Mouse (Mus musculus) heart, adult 18-20 months (tissue): ENCODE measurements around the gene Nox3. TPM values are rescaled to one million over a fixed set of nuclear protein-coding genes. Genes with fewer than 3 reads are reported as not detected.

ENCODE experiments used
- DNase-seq, 2 experiments: peaks; one replicate each; pipeline ENCODE4 v3.0.0; 2021 to 2022; ENCODE audit warnings: mixed read lengths in 1 of 2
- long read RNA-seq, 2 experiments: library from polyadenylated mRNA; stranded (forward); transcript quantifications; one replicate each; pipeline ENCODE4 v2.0.0; 2021
- total RNA-seq, 2 experiments: library from RNA; stranded (reverse); gene quantifications; 2 replicates each; pipeline ENCODE4 v1.2.3; 2021

Gene Nox3
- not detected for total RNA-seq
- long read RNA-seq, experiment 1, result 0 reads
- long read RNA-seq, experiment 2, result 0 reads

- DNase-seq, result no peak
Measured at GRCm38 (mm10) chr17:3696161-3696560, at the start of gene Nox3. Gene Nox3, minus strand, starts transcription at chr17:3696261.

DNA sequence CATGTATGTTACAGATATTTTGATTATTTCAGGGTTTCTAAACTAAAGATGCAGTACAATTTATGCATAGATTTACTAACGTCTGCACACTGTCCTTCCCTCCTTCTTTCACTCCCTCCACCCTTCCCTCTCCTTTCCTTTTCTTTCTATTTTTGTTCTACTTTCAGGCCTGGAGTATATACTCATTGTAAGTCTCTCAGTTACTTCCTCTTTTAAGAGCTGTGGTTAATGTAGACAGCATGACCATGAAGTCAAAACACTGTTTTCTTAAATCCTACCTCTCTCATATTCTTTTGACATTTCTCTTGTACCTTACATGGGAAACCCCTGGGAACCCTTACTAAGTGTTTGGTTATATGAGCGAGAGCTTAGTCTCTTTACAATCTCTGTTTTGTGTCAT, 48.3 kb upstream of the Nox3 start:
- no peak for DNase-seq

GRCm38 (mm10) chr17:3736936-3737335, 40.9 kb upstream of the Nox3 start:
- DNase-seq, result no peak

- no peak for DNase-seq
Measured at GRCm38 (mm10) chr17:3734286-3734685, 38.2 kb upstream of the Nox3 start.

GRCm38 (mm10) chr17:3705350-3705930, 9.4 kb upstream of the Nox3 start:
- no peak for DNase-seq

GRCm38 (mm10) chr17:3702320-3702719, 6.3 kb upstream of the Nox3 start:
- no peak for DNase-seq

DNA sequence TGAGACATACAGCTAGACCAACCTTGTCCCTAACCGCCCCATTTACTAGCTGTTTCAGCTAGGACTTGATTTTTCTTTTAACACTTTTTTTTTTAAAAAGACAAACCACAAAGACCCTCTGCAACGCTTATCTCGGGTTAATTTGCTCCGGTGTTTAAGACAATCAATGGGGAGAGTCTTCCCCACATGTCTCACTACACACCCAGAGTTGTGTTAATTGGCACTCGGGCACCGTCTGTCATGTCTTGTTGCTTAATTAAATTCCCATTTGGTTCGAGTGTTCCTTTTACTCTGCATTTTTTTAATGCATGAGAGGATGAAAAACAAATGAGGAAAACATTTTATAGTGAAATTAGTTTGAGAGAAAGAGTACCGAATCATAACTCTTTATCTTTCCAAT, 3.2 kb downstream of the Nox3 start:
- DNase-seq, result no peak

GRCm38 (mm10) chr17:3690499-3691258, 5.4 kb downstream of the Nox3 start:
- DNase-seq, result peak in 1 of 2 experiments; percentile 22

DNA sequence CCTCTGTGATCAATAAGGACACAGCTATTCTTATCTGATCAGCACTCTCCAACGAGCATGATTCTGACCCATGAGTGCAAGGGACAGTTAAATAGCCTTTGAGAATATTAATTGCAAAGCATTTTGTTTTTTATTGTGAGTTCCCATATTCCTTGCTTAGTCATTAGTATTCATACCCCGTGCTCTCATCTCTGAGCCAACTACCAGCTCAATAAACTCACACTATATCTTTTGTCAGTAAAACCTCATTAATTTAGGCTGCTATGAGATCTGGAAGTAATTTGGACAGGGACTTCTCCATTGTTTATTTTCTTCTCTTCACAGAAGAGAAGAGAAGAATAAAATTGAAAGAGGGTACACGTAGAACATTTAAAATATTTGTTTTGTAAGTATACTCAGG, 12.4 kb downstream of the Nox3 start:
- no peak for DNase-seq

- no peak for DNase-seq
Measured at GRCm38 (mm10) chr17:3669226-3669625, 26.8 kb downstream of the Nox3 start.

DNA sequence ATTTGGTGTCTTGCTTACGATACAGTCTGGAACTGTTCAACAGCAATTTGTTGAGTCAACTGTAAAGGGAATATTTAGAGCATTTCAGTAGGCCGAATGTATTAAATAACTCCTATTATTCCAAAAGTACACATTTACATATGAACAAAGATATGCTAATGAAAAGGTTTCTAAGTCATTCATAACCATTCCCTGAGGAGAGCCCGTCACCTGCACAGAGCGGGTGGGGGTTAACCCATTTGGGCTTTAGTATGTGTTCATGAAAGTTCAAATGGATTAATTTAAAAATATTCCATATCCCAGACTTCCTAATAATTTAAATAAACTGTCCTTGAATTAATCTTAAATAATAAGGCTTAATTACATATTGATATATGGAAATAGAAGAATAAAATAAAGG, 28.8 kb downstream of the Nox3 start:
- DNase-seq, result no peak

DNA sequence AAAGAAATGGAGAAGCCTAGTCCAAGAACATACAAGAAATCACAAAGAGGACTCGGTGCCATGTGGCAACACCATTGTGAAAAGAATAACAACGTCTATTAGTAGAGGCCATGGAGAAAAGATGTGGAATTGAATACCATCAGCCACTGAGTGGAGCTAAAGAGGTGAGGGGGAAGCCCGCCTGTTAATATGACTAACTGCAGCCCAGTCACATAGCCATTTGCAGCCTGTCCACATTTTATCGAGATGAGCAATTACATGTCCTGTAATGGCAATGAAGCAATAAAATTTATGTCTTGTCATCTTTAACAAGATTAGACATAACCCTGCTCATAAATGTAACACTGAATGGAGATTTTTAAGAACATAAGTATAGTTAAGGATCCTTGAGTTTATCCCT, 30.7 kb downstream of the Nox3 start:
- DNase-seq, result no peak

DNA sequence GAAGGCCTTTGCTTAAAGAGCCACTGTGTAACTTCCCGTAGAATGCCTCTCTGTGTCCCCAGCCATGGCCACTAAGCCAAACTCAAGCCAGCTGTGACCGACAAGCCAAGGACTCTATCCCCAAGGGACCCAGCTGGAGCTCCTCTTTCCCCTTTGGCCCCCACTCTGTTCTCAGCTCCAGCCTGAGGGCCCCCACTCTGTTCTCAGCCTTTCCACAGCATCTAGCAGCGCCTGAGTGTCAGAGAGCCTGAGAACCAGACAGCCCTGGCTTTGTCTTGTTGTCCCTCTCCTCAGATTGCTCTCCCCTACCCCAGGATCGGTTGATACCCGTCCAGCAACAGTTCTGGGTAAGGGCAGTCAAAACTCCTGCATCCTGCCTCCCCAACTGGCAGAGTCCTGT, 36.6 kb downstream of the Nox3 start:
- peak; percentile 13 to 34 for DNase-seq

- no peak for DNase-seq
Measured at GRCm38 (mm10) chr17:3650377-3650776, 45.7 kb downstream of the Nox3 start.

DNA sequence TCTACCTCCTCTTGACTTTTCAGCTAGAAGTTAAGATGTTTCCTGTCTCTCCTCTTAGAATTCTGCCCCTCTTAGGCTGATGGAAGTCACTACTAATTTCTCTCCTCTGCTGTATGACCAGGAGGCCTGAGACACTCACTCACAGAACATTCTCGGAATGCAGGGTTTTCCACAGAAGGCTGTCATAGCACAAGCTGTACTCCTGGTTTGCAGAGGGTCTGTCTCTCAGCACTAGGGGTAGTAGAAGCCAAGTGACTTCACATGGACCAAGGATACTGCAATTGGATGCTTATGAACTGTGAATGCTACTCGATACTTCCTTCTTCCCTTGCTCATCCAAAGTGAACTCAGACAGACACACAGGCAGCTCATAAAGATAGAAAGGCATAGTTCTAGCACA, 52.5 kb downstream of the Nox3 start:
- no peak for DNase-seq

DNA sequence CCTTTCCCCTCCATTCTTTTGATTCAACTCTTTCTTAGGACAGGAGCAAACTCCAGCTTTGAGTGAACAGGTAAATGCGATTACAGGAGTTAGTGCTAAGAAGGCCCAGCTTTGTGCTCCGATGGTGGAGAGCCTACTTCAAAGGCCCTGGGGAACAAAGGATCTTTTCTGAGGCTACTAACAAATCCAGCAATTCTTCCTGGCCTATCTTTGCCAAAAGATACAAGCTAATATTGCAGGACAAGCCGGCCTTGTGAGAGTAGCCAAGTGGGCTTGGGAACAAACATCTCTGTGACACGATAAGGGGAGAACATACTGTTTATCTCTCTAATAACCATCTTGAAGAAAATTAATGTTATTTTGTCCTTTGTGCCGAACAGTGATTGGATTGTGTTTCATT, 54.6 kb downstream of the Nox3 start:
- DNase-seq, result peak; percentile 27 to 60

- DNase-seq, result no peak
Measured at GRCm38 (mm10) chr17:3638757-3639156, 57.3 kb downstream of the Nox3 start.

DNA sequence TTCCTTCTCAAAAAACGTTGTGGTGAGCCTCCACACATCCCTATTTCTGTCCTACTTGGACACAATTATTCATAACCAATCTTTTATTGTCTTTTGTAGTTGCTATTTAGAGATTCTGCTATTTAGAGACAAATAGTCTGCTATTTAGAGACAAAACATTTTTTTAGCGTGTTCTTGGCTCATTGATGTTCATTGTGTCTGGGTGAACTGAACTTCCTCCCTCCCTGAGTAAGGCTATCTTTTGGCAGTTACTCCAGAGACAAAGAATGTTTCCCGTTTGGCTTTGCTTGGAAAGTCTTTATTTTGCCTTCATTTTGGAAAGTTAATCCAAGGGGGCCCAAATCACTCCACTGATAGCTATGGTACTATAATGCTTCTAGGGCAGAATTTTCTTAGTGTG, 63.6 kb downstream of the Nox3 start:
- peak in 1 of 2 experiments; percentile 41 for DNase-seq

DNA sequence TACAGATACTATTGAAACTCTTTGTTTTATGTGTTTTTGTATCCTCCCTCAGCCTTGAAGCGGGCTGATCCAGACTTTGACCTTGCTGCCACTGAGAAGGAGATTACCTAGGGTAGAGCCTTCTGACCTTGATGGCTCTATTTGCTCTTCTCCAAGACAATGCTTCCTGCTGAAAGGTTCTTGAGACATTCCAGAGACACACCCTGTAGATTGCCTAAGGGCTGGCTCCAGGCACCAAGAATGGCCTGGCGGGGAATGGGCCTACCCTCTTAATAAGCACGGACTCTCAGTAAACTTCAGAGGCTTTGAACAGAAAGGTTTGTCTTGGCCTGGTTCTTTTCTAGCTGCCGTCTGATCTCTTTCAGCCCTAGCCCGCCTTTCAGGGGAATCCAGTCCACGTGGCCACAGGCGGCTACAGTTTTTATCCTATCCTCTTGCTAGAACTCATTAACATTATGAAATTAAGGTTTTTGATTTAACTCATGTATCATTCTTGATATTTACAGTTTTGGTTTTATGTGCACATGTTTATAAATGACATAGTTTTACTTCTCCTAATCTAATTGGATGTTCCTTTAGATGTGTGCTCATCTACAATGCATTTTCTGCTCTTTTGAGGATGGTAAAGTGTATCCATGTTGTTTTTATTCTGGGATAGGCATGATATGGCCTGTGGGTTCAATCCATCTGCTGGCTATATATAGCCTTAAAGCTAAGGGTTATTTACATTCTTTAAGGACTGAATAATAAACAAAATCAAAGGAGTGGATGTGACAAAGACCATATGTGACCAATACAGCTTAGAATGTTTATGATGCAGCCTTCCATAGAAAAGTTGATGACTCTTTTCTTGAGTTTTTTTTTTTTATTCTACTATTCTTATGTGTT, 79.5 kb downstream of the Nox3 start:
- DNase-seq, result no peak

GRCm38 (mm10) chr17:3615553-3615952, 80.5 kb downstream of the Nox3 start:
- no peak for DNase-seq

DNA sequence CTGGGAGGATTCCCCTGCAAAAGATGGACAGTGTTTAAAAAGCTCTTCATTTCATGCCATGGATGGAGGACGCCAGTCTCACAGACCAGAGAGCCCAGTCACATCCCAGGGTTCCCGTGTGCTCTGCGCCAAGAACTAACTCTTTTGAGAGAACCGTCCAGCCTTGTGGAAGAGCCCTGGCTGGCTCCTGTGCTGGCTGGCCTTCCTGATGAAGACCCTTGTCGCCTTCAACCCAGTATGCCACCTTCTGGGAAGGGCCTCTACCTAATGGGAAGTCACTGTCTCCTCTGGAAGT, 84.3 kb downstream of the Nox3 start:
- no peak for DNase-seq

DNA sequence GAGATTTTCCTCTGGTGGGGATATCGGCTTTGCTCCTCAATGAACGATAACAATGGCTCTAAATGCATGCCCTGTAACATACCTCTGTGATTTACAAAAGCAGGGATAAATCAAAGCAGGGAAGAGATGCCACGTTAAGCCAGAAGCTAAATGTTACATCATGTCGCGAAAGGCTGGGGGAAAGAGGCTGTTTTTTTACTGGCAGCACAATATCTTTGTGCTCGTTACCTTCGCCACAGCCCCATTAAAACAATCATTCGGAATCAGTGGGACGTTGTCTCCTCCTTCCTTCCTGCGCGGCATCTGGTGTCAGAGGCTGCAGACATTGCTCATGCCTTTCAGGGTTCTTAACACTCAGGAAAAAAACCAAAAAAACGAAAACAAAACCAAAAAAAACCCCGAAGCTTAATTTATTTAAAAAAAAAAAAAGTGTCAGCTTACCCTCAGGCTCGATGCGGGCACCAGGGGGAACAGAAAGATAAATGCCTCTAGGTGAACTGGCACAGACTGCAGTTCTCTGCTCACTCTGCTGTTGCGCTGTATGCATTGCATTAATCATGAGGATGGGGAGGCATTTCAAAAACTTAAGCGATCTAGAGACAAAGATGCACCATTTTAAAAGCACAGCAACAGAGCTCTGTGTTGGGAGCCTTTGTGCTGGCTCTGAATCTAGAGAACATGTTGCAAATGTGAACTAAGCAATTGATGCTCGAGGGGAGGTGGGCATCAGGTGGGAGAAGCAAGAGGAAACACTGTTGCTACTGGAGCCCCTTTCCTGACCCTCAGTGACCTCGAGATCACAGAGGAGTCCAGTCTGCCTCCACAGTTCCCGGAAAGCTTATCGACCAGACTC, 84.9 kb downstream of the Nox3 start:
- DNase-seq, result no peak
